ENCODE assay signal across 14 mouse cellular contexts in genomic region chr12:99571999-99572398, GRCm38 (mm10). TPM values are rescaled to one million over a fixed set of nuclear protein-coding genes. Genes with fewer than 3 reads are reported as not detected.
A peak's percentile ranks its signal among the peaks of the same experiment; 100 is the strongest.
DNase-seq lines count a peak whose midpoint lies in the region; ATAC-seq lines count a peak whose summit lies in the region.
"Had no signal": no experiment of that assay in that cellular context is flagged by ENCODE, and none has a peak within 500 bp of the region (broad histone marks: within the 10 kb centered on the region; RNA-seq: fewer than 3 reads in every experiment).

No protein-coding gene starts in this region.

- intact Hi-C loops in gastrocnemius, postnatal 14 days (cut with DNase I; ENCODE audit: low total_unique reads) = no loop called here

- DNase-seq in B cell, adult 2 months = peak; percentile 36 to 39
- DNase-seq in CD4-positive helper T cell, adult 2 months (ENCODE audit: low read depth, low spot score) = peak; percentile 42
- peak; percentile 49 for DNase-seq in T-cell, adult 2 months (ENCODE audit: low spot score)
- DNase-seq in adrenal gland, postnatal 14 days = no peak
- no peak for DNase-seq in kidney, postnatal 14 days
- DNase-seq in gastrocnemius, postnatal 14 days = no peak
- DNase-seq: adrenal gland, postnatal 25 days; cerebellum, adult 18-20 months; cerebellum, adult 9-11 months; forebrain, postnatal 0 days; gastrocnemius, postnatal 25 days; heart, postnatal 36 days had no signal

- ATAC-seq in neutrophil, adult 5-6 weeks (ENCODE audit: extremely low read depth, insufficient number of reproducible peaks, low FRiP score, poor library complexity, severe bottlenecking) = peak; percentile 25; the same call in 1 of the 2 replicates
- ATAC-seq: forebrain, embryonic 13.5 days; forebrain, postnatal 0 days had no signal

RNA-seq across cellular contexts. Expression of gene Foxn3, which starts 8.6 kb away (rescaled TPM):
- total RNA-seq in neutrophil, adult 5-6 weeks (2017) = 84.3 and 92.8 TPM in 2 replicates
- total RNA-seq in adrenal gland, postnatal 14 days (2021) = 68.9 and 85.7 TPM in 2 replicates
- 100 to 1,000 TPM; 194 TPM for total RNA-seq in gastrocnemius, postnatal 14 days (2021)

Comparison
In these comparisons a context has a peak if more than half of its experiments do, and no peak if none do; other contexts are left out.
1. DNase-seq: peak in B cell, adult 2 months (2 of 2), CD4-positive helper T cell, adult 2 months (single experiment) and T-cell, adult 2 months (single experiment); none in adrenal gland, postnatal 14 days (single experiment), kidney, postnatal 14 days (single experiment) and gastrocnemius, postnatal 14 days (single experiment).